Mouse (Mus musculus) heart, postnatal 0 days (tissue): ENCODE measurements around the gene Thbs1. TPM values are rescaled to one million over a fixed set of nuclear protein-coding genes. Genes with fewer than 3 reads are reported as not detected.
A peak's percentile ranks its signal among the peaks of the same experiment; 100 is the strongest.

Source experiments
- ATAC-seq: fragments of 200-750 bp; cut with Nextera tagmentation; 2 replicates; pipeline ENCODE4 v1.8.0; 2017; ENCODE audit warnings: low read depth, moderate number of reproducible peaks, moderate library complexity; ENCODE audit not compliant: insufficient read depth
- DNase-seq: peaks from one replicate; pipeline ENCODE4 v3.0.0-alpha.2; 2016; ENCODE audit warnings: low spot score
- H3K27ac ChIP-seq: fragments of 300-500 bp; sonication (generic); 2 replicates; pipeline ENCODE4 v1.5.1; 2014; ENCODE audit warnings: low read depth, mild to moderate bottlenecking
- H3K27me3 ChIP-seq: fragments of 300-500 bp; sonication (generic); 2 replicates; pipeline ENCODE4 v1.6.1; 2014; ENCODE audit warnings: low read length, mixed read lengths; ENCODE audit not compliant: control insufficient read depth, insufficient read depth
- H3K36me3 ChIP-seq: fragments of 300-500 bp; sonication (generic); replicated peaks from 2 replicates; pipeline ENCODE4 v1.6.1; 2014; ENCODE audit warnings: low read length, mixed read lengths; ENCODE audit not compliant: control insufficient read depth, insufficient read depth
- H3K4me1 ChIP-seq: fragments of 300-500 bp; sonication (generic); 2 replicates; pipeline ENCODE4 v1.6.1; 2014; ENCODE audit warnings: antibody characterized with exemption; ENCODE audit not compliant: control insufficient read depth, insufficient read depth
- H3K4me2 ChIP-seq: fragments of 300-500 bp; sonication (generic); 2 replicates; pipeline ENCODE4 v1.6.1; 2014; ENCODE audit warnings: low read depth, mild to moderate bottlenecking, low read length, moderate library complexity
- H3K4me3 ChIP-seq: fragments of 300-500 bp; sonication (generic); 2 replicates; pipeline ENCODE4 v1.5.1; 2014; ENCODE audit warnings: low read depth, low read length
- H3K9ac ChIP-seq: fragments of 300-500 bp; sonication (generic); replicated peaks from 2 replicates; pipeline ENCODE4 v1.6.1; 2014; ENCODE audit warnings: low read depth, low read length, mixed read lengths
- H3K9me3 ChIP-seq: fragments of 300-500 bp; sonication (generic); replicated peaks from 2 replicates; pipeline ENCODE4 v1.6.1; 2016; ENCODE audit warnings: low read length; ENCODE audit not compliant: control insufficient read depth
- CTCF ChIP-seq: IDR thresholded peaks from 2 replicates; pipeline ENCODE4 v1.5.1; 2016; ENCODE audit warnings: antibody characterized with exemption, control low read depth, low read depth
- EP300 ChIP-seq: IDR thresholded peaks from 2 replicates; pipeline ENCODE4 v1.6.1; 2016; ENCODE audit warnings: antibody characterized with exemption, low read depth
- WGBS: fragments of 180-500 bp; shearing (Covaris S2); extraction: QIAGEN DNeasy Blood & Tissue Kit; methylation state at CpG from one replicate; pipeline ENCODE4 v1.1.7; 2014; 5-methylcytosine and 5-hydroxymethylcytosine counted together
- polyA plus RNA-seq: library from polyadenylated mRNA; unstranded; fragments of >200 nt; fragmentation: Nextera tagmentation; extraction: Ambion mirVana; gene quantifications from 2 replicates; pipeline ENCODE4 v1.2.1, GENCODE M21; 2015
- total RNA-seq: library from RNA; depleted of rRNA; stranded (reverse); fragments of >200 nt; gene quantifications from 2 replicates; pipeline ENCODE4 v1.2.3, GENCODE M21; 2014; ENCODE audit warnings: low replicate concordance

The Thbs1 gene
- total and polyA plus RNA-seq, 2 experiments from 2014 or later = 8.0 to 62.6 TPM

DNA sequence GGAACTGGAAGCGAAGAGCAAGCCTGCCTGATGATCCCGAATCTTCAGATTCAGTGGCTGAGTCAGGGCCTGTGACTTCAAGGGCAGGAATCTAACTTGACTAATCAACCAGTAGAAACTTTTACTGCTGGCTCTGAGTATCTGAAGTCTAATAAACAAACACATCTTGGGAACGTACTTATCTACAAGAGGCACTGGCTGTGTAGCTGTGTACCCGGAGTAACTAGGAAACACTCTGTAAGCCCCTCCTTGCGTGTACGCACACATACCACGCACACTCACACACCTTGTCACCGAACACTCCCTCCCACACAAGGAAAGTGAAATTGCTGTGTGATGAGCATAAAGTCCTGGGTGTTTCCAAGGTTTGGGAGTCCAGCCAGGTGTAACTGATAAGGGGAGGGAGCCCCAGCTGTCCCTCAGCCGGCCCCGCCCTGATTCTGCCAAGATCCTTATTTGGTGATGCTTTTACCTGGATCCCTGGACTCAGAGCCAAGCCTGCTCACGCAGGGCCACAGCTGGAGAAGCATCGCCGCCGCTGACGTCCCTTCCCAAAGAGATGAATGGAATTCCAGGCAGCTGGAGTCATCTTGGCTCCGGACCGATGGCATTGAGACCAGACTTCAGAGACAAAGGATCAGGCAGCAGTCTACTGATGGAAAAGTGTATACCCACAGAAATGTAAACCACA lies 1.3 kb upstream of the Thbs1 start:
- peak; percentile 21; the same call in 1 of the 2 replicates for ATAC-seq
- H3K9me3 ChIP-seq = no peaks in the 10 kb centered on the region
- 25% methylated on average over 17 of the region's 17 CpGs for WGBS

DNA sequence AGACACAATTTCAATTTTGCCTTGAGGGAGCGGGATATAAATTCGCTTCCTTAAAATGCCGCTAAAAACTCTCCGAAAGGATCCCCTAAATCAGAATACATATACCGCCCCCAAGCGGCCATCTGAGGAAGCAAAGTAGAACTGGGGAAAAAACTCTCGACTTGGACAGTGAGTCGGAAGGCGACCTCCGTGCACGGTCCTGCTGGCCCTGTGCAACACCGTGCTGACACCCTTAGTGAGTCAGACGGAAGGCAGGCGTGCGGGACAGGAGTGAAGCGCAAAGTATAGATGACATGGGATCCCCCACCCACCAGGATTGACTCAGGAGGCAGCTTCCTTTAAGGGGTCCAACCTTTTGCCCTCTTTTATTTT lies 574 bp upstream of the Thbs1 start:
- Histone ChIP-seq H3K9ac (peak overlapping the region; percentile 43; the same call in 1 of the 2 replicates), H3K27ac (peak overlapping the region; percentile 70), H3K36me3 (no peaks in the 10 kb centered on the region), H3K4me1 (peaks cover 5% of the 10 kb centered on the region), H3K4me3 (peak overlapping the region; percentile 62), H3K9me3 (no peaks in the 10 kb centered on the region), H3K27me3 (0 out of 2 replicates have a peak, but pooled peaks cover 14% of the 10 kb centered on the region), H3K4me2 (peak overlapping the region; percentile 93)
- DNase-seq = peak; percentile 83
- WGBS = under 1% methylated on average over 16 of the region's 16 CpGs
- peak; percentile 76 for TF ChIP-seq CTCF
- TF ChIP-seq EP300 = no peak
- peak; percentile 62 for ATAC-seq

More for the DNA sequence above, 1.3 kb upstream of the Thbs1 start:
- Histone ChIP-seq H3K9ac (no peak overlapping the region), H3K27ac (peak overlapping the region; percentile 70; the same call in 1 of the 2 replicates), H3K4me1 (peaks cover 5% of the 10 kb centered on the region), H3K27me3 (0 out of 2 replicates have a peak, but pooled peaks cover 14% of the 10 kb centered on the region), H3K36me3 (no peaks in the 10 kb centered on the region), H3K4me2 (peak overlapping the region; percentile 93), H3K4me3 (peak overlapping the region; percentile 62)
- DNase-seq = peak; percentile 32
- no peak for TF ChIP-seq EP300
- no peak for TF ChIP-seq CTCF

GRCm38 (mm10) chr2:118112438-118112837 lies 762 bp downstream of the Thbs1 start:
- H3K27ac ChIP-seq = no peak overlapping the region
- DNase-seq (no peak), ATAC-seq (no peak)
- peaks cover 5% of the 10 kb centered on the region for H3K4me1 ChIP-seq
- H3K4me2 ChIP-seq = peak overlapping the region; percentile 93
- H3K27me3 ChIP-seq = 0 out of 2 replicates have a peak, but pooled peaks cover 14% of the 10 kb centered on the region
- no peak for TF ChIP-seq CTCF
- no peak for TF ChIP-seq EP300
- no peaks in the 10 kb centered on the region for H3K9me3 ChIP-seq
- 19% methylated on average over 5 of the region's 5 CpGs for WGBS
- 0 out of 2 replicates have a peak overlapping the region, but pooled peaks have one; percentile 43 for H3K9ac ChIP-seq
- H3K36me3 ChIP-seq = peaks cover under 1% of the 10 kb centered on the region; the same call in 1 of the 2 replicates
- peak overlapping the region; percentile 62 for H3K4me3 ChIP-seq

DNA sequence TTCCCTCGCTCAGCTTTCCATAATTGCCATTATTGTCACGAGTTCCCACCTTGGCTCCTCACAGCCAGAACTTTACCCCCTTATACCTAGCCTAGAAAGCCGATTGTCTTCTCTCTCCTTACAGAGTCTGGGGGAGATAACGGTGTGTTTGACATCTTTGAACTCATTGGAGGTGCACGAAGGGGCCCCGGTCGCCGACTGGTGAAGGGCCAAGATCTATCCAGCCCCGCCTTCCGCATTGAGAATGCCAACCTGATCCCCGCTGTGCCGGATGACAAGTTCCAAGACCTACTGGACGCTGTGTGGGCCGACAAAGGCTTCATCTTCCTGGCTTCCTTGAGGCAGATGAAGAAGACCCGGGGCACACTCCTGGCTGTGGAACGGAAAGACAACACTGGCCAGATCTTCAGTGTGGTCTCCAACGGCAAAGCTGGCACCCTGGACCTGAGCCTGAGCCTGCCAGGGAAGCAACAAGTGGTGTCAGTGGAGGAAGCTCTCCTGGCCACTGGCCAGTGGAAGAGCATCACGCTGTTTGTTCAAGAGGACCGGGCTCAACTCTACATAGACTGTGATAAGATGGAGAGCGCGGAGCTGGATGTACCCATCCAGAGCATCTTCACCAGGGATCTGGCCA lies 1.3 kb downstream of the Thbs1 start:
- H3K4me3 ChIP-seq = peak overlapping the region; percentile 62
- peaks cover 5% of the 10 kb centered on the region for H3K4me1 ChIP-seq
- peaks cover 5% of the 10 kb centered on the region for H3K36me3 ChIP-seq
- DNase-seq (no peak), ATAC-seq (no peak)
- H3K4me2 ChIP-seq = peak overlapping the region; percentile 93
- H3K9ac ChIP-seq = peak overlapping the region; percentile 2; the same call in 1 of the 2 replicates
- H3K27ac ChIP-seq = no peak overlapping the region
- no peaks in the 10 kb centered on the region for H3K9me3 ChIP-seq
- 0 out of 2 replicates have a peak, but pooled peaks cover 14% of the 10 kb centered on the region for H3K27me3 ChIP-seq
- no peak for TF ChIP-seq EP300
- WGBS = 41% methylated on average over 21 of the region's 21 CpGs

DNA sequence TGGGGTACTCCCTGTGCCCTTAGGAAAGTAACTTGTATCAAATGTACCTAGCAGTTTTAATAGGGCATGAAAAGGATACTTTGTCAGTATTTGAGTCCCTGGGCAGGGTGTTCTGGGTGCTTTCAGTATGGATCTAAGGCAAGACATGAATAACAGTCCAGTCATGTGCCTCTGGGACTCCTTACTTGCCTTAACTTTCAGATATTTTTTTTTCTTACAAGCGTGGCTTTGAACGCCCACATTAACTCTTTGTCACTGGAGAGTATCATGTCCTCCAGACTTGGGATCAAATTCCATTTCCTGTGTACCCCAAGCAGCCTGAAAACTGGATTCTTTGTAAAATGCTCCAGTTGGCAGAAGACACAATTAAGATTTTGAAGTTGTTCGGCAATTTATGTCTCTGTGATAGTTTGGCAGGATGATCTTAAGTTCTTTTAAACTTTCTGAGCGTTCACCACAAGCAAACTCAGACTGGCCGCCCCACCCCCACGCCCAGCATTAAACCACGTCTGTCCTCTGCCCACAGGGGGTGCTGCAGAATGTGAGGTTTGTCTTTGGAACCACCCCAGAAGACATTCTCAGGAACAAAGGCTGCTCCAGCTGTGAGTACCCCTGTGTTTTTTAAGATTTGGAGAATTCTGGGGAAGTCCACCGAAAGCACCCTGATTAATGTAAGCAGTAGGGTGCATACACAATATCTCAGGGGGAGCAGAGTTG lies 2.3 kb downstream of the Thbs1 start:
- Histone ChIP-seq H3K9ac (no peak overlapping the region), H3K27me3 (0 out of 2 replicates have a peak, but pooled peaks cover 14% of the 10 kb centered on the region), H3K4me2 (peak overlapping the region; percentile 93), H3K9me3 (no peaks in the 10 kb centered on the region), H3K27ac (no peak overlapping the region), H3K4me1 (peaks cover 5% of the 10 kb centered on the region), H3K36me3 (peaks cover 6% of the 10 kb centered on the region), H3K4me3 (peak overlapping the region; percentile 62)
- WGBS = 55% methylated on average over 8 of the region's 8 CpGs
- no peak for TF ChIP-seq EP300
- TF ChIP-seq CTCF = peak; percentile 34
- no peak for DNase-seq
- no peak for ATAC-seq
